Mouse (Mus musculus): ENCODE measurements at regions not wholly inside any gene's neighbourhood (a gene's known extent, or its start where the extent isn't known, plus 50 kb on each side); places are given as distances from the start of the nearest gene placed in this dataset.

DNA sequence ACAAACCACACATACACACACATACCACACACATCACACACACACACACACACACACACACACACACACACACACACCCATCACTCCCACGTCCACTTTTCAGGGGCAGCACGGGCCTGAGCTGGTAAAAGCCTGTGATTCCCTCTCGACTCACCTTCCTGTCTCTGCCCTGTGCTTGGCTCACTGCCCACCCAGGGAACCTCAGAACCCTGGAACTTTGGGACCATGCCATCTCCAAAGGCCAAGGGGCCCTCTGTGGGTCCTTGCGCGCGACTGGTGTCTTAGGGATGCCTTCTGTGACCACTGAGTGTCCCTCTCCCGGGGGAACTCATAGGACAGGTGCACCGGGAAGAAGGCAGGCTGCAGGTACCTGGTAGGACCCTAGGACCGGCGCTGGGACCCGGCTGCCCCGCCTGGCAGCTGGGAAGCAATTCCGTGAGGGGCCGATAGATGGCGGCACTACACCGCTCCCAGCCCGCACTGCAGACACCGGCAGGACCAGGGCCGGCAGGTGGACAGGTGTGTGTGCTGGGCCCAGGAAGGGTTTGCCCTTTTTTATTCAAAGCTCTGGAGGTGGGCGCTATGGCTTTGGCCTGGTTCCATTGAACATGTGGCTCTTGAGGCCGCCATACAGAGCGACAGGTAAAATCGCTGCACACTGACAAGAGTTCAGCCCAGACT lies 73.0 kb upstream of the 4931429L15Rik start:
- Histone ChIP-seq H3K9me3 (ENCODE audit: low read length) (no peaks in the 10 kb centered on the region), H3K27me3 (ENCODE audit: insufficient read depth, low read length) (0 out of 2 replicates have a peak, but pooled peaks cover 3% of the 10 kb centered on the region), H3K4me1 (ENCODE audit: insufficient read depth, low read length) (peaks cover 12% of the 10 kb centered on the region), H3K9ac (replicated peaks; ENCODE audit: low read length, poor library complexity, severe bottlenecking) (no peak overlapping the region; the same call in 1 of the 2 replicates), H3K4me3 (ENCODE audit: low read depth, low read length) (no peak overlapping the region), H3K4me2 (ENCODE audit: low read depth, low read length, poor library complexity, severe bottlenecking) (peak overlapping the region; percentile 35), H3K36me3 (ENCODE audit: insufficient read depth, low read length) (no peaks in the 10 kb centered on the region), H3K27ac (ENCODE audit: low read depth, low read length) (no peak overlapping the region)
- peak; percentile 58 for DNase-seq (ENCODE audit: low spot score)
- ATAC-seq (ENCODE audit: low FRiP score), result peak; percentile 18; the same call in 1 of the 2 replicates
- 5% methylated on average over 23 of the region's 23 CpGs for WGBS
- peak; percentile 93 for TF ChIP-seq CTCF (IDR thresholded peaks at IDR 0.05)

GRCm38 (mm10) chr9:46389741-46390140 lies 70.0 kb upstream of the 4931429L15Rik start:
- peak; percentile 56 for DNase-seq (ENCODE audit: low spot score)
- WGBS, result 1% methylated on average over 9 of the region's 9 CpGs

DNA sequence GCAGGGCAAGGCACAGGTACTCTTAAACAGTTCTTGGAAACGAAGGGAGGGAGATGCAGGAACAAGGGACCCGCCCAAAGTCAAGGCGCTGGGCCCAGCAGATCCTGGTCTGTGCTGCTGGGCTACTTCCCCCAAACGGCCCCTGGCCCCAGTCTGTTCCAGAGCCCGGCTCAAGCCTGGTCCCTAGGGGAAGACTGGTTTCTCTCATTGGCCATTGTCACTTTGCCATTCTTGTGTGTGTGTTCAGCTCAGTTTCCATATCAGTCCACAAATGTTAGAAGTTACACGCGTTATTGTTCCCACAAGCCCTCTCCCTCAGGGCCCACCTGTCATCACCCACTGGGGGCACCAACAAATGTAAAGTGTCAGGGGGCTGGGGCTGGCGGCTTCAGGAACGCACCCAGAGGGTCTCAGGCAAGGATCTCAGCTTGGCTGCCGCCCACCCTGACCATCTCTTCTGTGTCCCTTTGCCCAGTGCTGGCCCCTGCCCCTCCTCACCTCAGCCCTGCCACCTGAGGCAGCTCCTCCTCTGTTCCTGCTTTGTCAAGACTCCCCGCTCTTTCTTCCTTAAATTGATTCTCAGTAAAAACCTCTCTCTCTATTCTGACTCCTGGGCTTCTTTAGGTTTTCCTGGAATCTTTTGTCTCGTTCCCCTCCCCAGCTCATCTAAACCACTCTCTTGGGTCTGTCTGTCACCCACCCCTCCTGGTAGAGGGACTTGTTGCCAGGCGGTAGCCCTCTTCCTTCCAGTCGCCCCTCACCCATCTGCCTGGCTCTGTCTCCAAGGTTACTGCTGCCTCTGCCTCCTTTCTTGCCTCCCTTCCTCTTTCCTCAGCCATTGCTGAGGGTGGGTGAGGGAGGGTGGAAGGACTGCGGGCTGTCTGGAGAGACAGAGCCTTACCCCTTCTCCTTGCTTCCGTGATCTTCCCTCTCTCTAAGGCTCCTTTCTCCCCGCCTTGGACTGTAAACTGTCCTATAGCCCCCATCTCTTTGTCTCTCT lies 69.2 kb upstream of the 4931429L15Rik start:
- TF ChIP-seq CTCF (IDR thresholded peaks at IDR 0.05), result no peak
- no peaks in the 10 kb centered on the region for H3K36me3 ChIP-seq (ENCODE audit: insufficient read depth, low read length)
- peak overlapping the region; percentile 70 for H3K9ac ChIP-seq (replicated peaks; ENCODE audit: low read length, poor library complexity, severe bottlenecking)
- DNase-seq (ENCODE audit: low spot score), result peak; percentile 77
- peak overlapping the region; percentile 36 for H3K4me3 ChIP-seq (ENCODE audit: low read depth, low read length)
- peak; percentile 91 for ATAC-seq (ENCODE audit: low FRiP score)
- no peaks in the 10 kb centered on the region for H3K9me3 ChIP-seq (ENCODE audit: low read length)
- H3K27ac ChIP-seq (ENCODE audit: low read depth, low read length), result peak overlapping the region; percentile 91
- H3K4me1 ChIP-seq (ENCODE audit: insufficient read depth, low read length), result peaks cover 12% of the 10 kb centered on the region
- WGBS, result 12% methylated on average over 17 of the region's 17 CpGs
- peak overlapping the region; percentile 62 for H3K4me2 ChIP-seq (ENCODE audit: low read depth, low read length, poor library complexity, severe bottlenecking)
- H3K27me3 ChIP-seq (ENCODE audit: insufficient read depth, low read length), result 0 out of 2 replicates have a peak, but pooled peaks cover 2% of the 10 kb centered on the region

More at GRCm38 (mm10) chr9:46389741-46390140, 70.0 kb upstream of the 4931429L15Rik start:
- Histone ChIP-seq H3K27me3 (ENCODE audit: insufficient read depth, low read length) (0 out of 2 replicates have a peak, but pooled peaks cover 3% of the 10 kb centered on the region), H3K4me1 (ENCODE audit: insufficient read depth, low read length) (peaks cover 12% of the 10 kb centered on the region), H3K9me3 (ENCODE audit: low read length) (no peaks in the 10 kb centered on the region), H3K4me2 (ENCODE audit: low read depth, low read length, poor library complexity, severe bottlenecking) (peak overlapping the region; percentile 62), H3K4me3 (ENCODE audit: low read depth, low read length) (peak overlapping the region; percentile 36), H3K36me3 (ENCODE audit: insufficient read depth, low read length) (no peaks in the 10 kb centered on the region), H3K27ac (ENCODE audit: low read depth, low read length) (peak overlapping the region; percentile 91), H3K9ac (replicated peaks; ENCODE audit: low read length, poor library complexity, severe bottlenecking) (peak overlapping the region; percentile 70)
- no peak for ATAC-seq (ENCODE audit: low FRiP score)
- TF ChIP-seq CTCF (IDR thresholded peaks at IDR 0.05), result no peak

DNA sequence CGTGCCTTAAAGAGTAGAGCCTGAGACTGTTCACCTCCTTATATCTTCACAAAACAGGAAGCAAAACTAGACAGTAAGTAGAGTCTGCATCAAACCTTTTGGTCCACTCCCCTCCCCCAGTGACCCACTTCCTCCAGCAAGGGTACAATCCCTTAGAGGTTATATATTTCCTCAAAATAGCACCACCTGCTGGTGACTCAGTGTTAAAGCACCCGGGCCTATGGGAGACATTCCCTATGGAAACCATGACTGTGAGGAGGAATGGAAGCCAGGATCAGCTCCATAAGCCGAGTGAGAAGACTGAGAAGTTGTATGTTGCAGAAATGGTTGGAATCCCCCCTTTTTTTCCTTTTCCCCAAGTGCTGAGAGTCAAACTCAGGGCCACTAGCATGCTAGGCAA lies 66.5 kb upstream of the 4931429L15Rik start:
- Histone ChIP-seq H3K27ac (ENCODE audit: low read depth, low read length) (no peak overlapping the region), H3K9ac (replicated peaks; ENCODE audit: low read length, poor library complexity, severe bottlenecking) (no peak overlapping the region), H3K4me3 (ENCODE audit: low read depth, low read length) (no peak overlapping the region), H3K4me2 (ENCODE audit: low read depth, low read length, poor library complexity, severe bottlenecking) (no peak overlapping the region), H3K4me1 (ENCODE audit: insufficient read depth, low read length) (peaks cover 6% of the 10 kb centered on the region), H3K27me3 (ENCODE audit: insufficient read depth, low read length) (no peaks in the 10 kb centered on the region), H3K36me3 (ENCODE audit: insufficient read depth, low read length) (no peaks in the 10 kb centered on the region), H3K9me3 (ENCODE audit: low read length) (no peaks in the 10 kb centered on the region)
- peak; percentile 53 for TF ChIP-seq CTCF (IDR thresholded peaks at IDR 0.05)
- DNase-seq (ENCODE audit: low spot score) (no peak), ATAC-seq (ENCODE audit: low FRiP score) (no peak)
- WGBS, result 89% methylated on average over 3 of the region's 3 CpGs

DNA sequence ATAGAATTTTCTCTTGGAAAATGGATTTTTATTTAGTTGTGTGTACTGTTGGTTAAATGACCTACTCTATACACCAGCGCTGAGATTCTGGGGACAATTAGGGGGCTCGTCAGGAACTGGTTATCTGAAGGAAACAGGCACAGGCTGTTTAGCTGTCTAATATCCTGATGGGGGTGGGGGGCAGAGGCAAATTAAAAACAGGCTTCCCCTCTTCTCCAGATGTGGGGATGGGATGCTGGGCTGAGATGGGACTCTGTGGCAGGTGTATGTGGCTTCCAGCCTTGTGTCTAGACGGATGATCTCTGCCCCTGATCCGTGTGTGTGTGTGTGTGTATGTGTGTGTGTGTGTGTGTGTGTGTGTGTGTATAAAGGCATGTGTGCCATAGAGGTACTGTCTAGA lies 61.6 kb upstream of the 4931429L15Rik start:
- H3K4me2 ChIP-seq (ENCODE audit: low read depth, low read length, poor library complexity, severe bottlenecking), result no peak overlapping the region
- DNase-seq (ENCODE audit: low spot score) (no peak), ATAC-seq (ENCODE audit: low FRiP score) (no peak)
- TF ChIP-seq CTCF (IDR thresholded peaks at IDR 0.05), result no peak
- H3K9me3 ChIP-seq (ENCODE audit: low read length), result no peaks in the 10 kb centered on the region
- H3K4me1 ChIP-seq (ENCODE audit: insufficient read depth, low read length), result no peaks in the 10 kb centered on the region
- no peak overlapping the region for H3K9ac ChIP-seq (replicated peaks; ENCODE audit: low read length, poor library complexity, severe bottlenecking)
- H3K4me3 ChIP-seq (ENCODE audit: low read depth, low read length), result no peak overlapping the region
- no peaks in the 10 kb centered on the region for H3K27me3 ChIP-seq (ENCODE audit: insufficient read depth, low read length)
- 70% methylated on average over 4 of the region's 4 CpGs for WGBS
- H3K36me3 ChIP-seq (ENCODE audit: insufficient read depth, low read length), result no peaks in the 10 kb centered on the region
- no peak overlapping the region for H3K27ac ChIP-seq (ENCODE audit: low read depth, low read length)
